Mouse (Mus musculus) E14TG2a.4 (cell line): ENCODE measurements around the gene Zfp385c.

ENCODE experiments used
- CTCF ChIP-seq: conservative IDR thresholded peaks from 2 replicates; pipeline ENCODE4 v1.5.1; 2014; ENCODE audit warnings: low read length
- NANOG ChIP-seq: IDR thresholded peaks from 2 replicates; pipeline ENCODE4 v1.6.1; 2014; ENCODE audit warnings: borderline replicate concordance, low read length, mixed read lengths
- POU5F1 ChIP-seq: IDR thresholded peaks from 2 replicates; pipeline ENCODE4 v1.6.1; 2014; ENCODE audit warnings: low read length, borderline replicate concordance

DNA sequence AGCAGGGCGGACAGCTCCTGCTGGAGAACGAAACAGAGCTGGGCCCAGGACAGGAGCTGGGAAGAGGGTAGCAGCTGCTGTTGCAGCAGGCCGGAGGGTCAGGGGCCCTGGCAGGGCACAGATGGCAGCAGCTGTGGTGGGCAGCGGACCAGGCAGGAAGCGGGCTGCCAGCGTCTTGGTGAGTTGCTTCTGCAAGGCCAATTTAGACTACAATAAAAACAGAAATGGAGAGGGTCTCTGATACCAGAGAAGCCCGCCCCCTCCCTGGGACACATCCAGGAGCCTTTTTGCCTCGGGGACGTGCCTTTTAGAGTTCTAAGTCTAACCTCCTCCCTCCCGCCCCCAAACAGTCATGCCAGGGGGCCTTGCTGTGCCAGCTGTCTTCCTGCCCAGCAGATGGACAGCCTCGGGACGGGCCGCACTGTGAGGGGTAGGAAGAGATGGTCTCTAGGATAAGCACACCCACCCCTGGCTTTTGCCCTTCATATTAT, 63.3 kb downstream of the Zfp385c start:
- no peak for TF ChIP-seq CTCF
- TF ChIP-seq NANOG: no peak
- no peak for TF ChIP-seq POU5F1
